Mouse (Mus musculus): ENCODE data around the gene Fpr3. TPM values are rescaled to one million over a fixed set of nuclear protein-coding genes. Genes with fewer than 3 reads are reported as not detected.

The Fpr3 gene
- polyA plus RNA-seq, 1 experiment from 2014 or later, result not detected

DNA sequence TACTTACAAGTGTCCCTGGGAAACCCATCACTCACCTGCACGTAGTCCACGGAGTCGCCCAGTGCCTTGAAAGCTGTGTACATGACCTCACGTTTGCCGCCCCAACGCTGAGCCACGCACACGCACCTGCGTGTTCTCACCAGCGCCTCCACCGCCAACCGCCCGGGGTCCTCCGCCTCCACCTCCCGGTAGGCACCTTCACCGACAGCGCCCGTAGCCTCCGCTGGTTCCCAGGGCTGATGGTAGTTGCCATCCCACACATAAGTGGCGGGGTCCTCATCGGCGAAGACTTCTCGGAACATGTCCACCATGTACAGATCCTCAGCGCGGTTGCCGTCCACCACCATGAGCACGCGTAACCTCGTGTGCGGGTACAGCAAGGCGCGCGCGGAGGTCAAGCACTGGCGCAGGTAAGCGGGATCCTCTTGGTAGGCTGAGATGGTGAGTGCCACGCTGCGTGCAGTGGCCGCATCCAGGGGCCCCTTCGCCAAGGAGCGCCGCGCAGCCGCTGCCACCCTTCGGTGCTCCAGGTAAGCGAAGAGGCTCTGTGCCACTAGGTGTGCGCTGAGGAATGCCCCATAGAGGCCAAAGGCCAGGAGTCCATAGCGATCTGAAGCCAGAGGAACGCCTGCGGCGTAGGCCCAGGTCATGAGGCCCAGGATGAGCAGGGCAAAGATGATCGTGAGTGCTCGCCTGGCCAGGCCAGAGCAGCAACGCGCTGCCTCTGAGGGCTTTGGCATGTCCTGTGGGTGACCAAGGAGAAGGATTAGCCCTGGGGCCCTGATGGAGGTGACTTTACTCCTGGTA is 37.5 kb upstream of the Fpr3 start:
- Histone ChIP-seq H3K9me3 (ENCODE audit: control insufficient read depth, low read length) (no peaks in the 10 kb centered on the region), H3K4me2 (peak overlapping the region; percentile 14; the same call in 1 of the 2 replicates), H3K4me1 (ENCODE audit: control insufficient read depth, insufficient read depth, low read length) (no peaks in the 10 kb centered on the region), H3K27me3 (ENCODE audit: control insufficient read depth, insufficient read depth, low read length) (peaks cover 8% of the 10 kb centered on the region; the same call in 1 of the 2 replicates), H3K9ac (ENCODE audit: low read length) (no peak overlapping the region), H3K27ac (ENCODE audit: low read depth, low read length) (no peak overlapping the region), H3K4me3 (ENCODE audit: low read depth, low read length) (no peak overlapping the region), H3K36me3 (ENCODE audit: control insufficient read depth, insufficient read depth, low read length) (no peaks in the 10 kb centered on the region)
- 17% methylated on average over 55 of the region's 55 CpGs for WGBS
- ATAC-seq (ENCODE audit: low FRiP score), result peak; percentile 46
- no peak for DNase-seq (ENCODE audit: low spot score, missing footprints)

DNA sequence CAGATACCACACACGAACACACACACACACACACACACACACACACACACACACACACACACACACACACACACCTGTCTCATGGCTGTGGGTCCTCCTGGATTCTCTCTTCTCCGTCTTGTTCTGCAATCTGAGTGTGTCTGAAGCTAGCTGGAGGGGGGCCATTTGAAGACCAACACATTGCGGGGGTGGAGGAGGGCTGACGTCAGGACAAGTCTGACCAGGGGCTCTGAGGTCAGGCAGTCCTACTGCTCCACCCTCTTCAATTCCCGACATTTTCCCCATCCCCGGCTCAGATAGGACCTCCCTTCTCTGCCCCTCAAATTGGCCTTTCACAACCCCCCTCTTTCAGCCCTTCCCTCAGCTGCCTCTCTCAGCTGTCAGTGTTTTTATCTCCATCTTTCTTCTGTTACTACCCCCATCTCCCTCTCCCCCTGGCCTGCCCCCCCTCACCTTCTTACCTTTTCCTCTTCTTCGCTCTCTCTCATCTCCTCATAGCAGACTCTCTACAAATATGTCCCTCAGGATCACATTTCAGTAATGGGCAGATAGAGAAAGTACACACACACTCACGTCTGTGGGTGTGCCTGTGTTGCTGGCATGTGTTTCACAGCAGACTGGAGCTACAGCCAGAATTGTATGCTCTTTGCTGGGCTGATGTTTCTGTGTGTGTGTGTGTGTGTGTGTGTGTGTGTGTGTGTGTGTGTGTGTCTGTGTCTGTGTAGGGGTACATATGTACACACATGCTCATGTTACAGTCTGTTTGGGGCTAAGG is 32.4 kb upstream of the Fpr3 start, which contains the start of gene Has1:
TSS of gene Has1 (minus strand) at position 142 of the 775 bp plus-strand sequence.
- no peak within 1 kb of the TSS for H3K4me2 ChIP-seq
- no peak within 1 kb of the TSS for H3K9ac ChIP-seq (ENCODE audit: low read length)
- peak; percentile 49 for ATAC-seq (ENCODE audit: low FRiP score)
- WGBS, result 57% methylated on average over 8 of the region's 8 CpGs
- DNase-seq (ENCODE audit: low spot score, missing footprints), result no peak
- no peak within 1 kb of the TSS for H3K27ac ChIP-seq (ENCODE audit: low read depth, low read length)
- H3K4me1 ChIP-seq (ENCODE audit: control insufficient read depth, insufficient read depth, low read length), result no peaks in the 10 kb centered on the region
- H3K9me3 ChIP-seq (ENCODE audit: control insufficient read depth, low read length), result no peaks in the 10 kb centered on the region
- no peak within 1 kb of the TSS for H3K4me3 ChIP-seq (ENCODE audit: low read depth, low read length)
- H3K36me3 ChIP-seq (ENCODE audit: control insufficient read depth, insufficient read depth, low read length), result no peaks in the 10 kb centered on the region
- H3K27me3 ChIP-seq (ENCODE audit: control insufficient read depth, insufficient read depth, low read length), result peaks cover 1% of the 10 kb centered on the region; the same call in 1 of the 2 replicates

DNA sequence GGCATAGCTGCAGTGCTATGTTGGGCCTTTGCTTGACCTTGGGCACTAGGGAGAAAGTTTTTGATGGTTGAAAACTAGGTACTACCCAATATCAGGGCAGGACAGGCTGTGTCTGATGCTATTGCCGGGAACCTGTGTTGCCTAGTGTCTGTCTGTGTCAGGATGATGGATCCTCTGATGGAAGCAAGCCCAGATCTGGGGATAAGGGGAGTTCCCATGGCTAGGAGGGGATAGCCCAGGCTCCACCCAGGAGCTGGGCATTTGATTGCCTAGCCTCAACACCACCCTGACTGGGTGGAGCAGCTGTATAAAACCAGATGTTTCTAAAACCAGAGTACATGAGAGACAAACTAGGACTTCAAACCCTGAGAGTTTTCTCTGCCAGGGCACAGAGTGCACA is 31.0 kb upstream of the Fpr3 start:
- Histone ChIP-seq H3K36me3 (ENCODE audit: control insufficient read depth, insufficient read depth, low read length) (no peaks in the 10 kb centered on the region), H3K4me2 (no peak overlapping the region), H3K9me3 (ENCODE audit: control insufficient read depth, low read length) (no peaks in the 10 kb centered on the region), H3K27me3 (ENCODE audit: control insufficient read depth, insufficient read depth, low read length) (no peaks in the 10 kb centered on the region), H3K27ac (ENCODE audit: low read depth, low read length) (no peak overlapping the region), H3K4me3 (ENCODE audit: low read depth, low read length) (no peak overlapping the region), H3K9ac (ENCODE audit: low read length) (no peak overlapping the region), H3K4me1 (ENCODE audit: control insufficient read depth, insufficient read depth, low read length) (no peaks in the 10 kb centered on the region)
- WGBS, result 95% methylated on average over 1 of the region's 1 CpGs
- DNase-seq (ENCODE audit: low spot score, missing footprints) (no peak), ATAC-seq (ENCODE audit: low FRiP score) (no peak)

DNA sequence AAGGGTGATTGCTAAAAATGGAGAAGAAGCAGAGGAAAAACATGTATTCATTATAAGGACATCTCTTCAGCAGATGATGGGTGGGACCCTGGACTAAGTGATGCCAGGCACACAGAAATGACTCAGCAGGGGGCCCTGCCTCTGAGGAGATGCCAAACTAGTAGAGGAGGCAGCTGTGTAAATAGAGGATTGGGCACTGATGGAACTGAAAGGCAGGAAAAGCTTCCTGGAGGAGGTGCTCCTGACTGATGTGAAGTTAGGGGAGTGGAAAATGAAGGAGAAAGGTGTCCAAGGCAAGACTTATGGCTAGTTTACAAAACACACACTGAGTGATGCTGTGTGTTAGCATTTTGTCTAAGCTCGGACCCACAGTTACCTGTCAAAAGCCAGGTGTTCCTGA is 30.2 kb upstream of the Fpr3 start:
- Histone ChIP-seq H3K27ac (ENCODE audit: low read depth, low read length) (no peak overlapping the region), H3K9ac (ENCODE audit: low read length) (no peak overlapping the region), H3K4me2 (no peak overlapping the region), H3K4me3 (ENCODE audit: low read depth, low read length) (no peak overlapping the region), H3K9me3 (ENCODE audit: control insufficient read depth, low read length) (no peaks in the 10 kb centered on the region), H3K4me1 (ENCODE audit: control insufficient read depth, insufficient read depth, low read length) (no peaks in the 10 kb centered on the region), H3K27me3 (ENCODE audit: control insufficient read depth, insufficient read depth, low read length) (no peaks in the 10 kb centered on the region), H3K36me3 (ENCODE audit: control insufficient read depth, insufficient read depth, low read length) (no peaks in the 10 kb centered on the region)
- no peak for ATAC-seq (ENCODE audit: low FRiP score)
- DNase-seq (ENCODE audit: low spot score, missing footprints), result no peak
- 100% methylated on average over 1 of the region's 1 CpGs for whole genome bisulfite sequencing

DNA sequence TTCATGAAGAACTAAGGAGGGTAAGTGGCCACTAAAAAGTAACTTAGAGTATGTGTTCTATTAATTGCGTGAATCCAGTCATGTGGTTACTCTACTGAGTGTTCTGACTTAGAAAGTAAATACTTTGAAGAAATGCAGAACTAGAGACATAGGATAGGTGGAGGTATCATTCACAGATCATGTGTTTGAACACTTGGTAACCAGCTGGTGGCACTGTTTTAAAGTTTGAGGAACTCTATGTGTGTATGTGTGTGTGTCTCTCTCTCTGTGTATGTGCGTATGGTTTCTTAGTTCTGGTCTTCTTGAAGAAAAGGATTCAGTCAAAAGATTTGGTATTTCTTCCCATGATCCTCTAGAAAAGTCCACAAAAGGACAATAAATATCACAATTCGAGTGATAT is 27.5 kb upstream of the Fpr3 start:
- WGBS, result 90% methylated on average over 3 of the region's 3 CpGs
- H3K27ac ChIP-seq (ENCODE audit: low read depth, low read length), result no peak overlapping the region
- no peak for ATAC-seq (ENCODE audit: low FRiP score)

DNA sequence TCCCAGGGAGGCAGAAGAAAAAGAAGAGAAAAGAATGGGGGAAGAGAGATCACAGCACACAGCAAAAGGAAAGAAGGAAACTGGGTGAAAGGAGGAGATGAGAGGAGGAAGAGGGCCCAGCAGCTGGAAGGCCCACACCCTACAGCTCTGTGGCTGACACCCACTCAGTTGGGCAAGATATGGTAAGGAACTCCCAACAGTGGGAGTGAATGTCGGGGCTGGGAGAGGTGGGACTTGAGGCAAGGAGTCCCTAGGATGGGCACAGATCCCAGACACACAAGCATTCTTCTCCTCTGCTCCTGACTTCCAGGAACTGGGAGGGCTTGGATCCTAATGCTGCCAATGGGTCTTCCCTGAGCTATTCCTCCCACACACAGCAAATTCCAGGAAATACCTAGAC is 25.3 kb upstream of the Fpr3 start:
- no peak overlapping the region for H3K27ac ChIP-seq (ENCODE audit: low read depth, low read length)
- H3K4me2 ChIP-seq, result no peak overlapping the region
- WGBS, result 78% methylated on average over 1 of the region's 1 CpGs
- H3K4me3 ChIP-seq (ENCODE audit: low read depth, low read length), result no peak overlapping the region
- H3K4me1 ChIP-seq (ENCODE audit: control insufficient read depth, insufficient read depth, low read length), result no peaks in the 10 kb centered on the region
- DNase-seq (ENCODE audit: low spot score, missing footprints) (no peak), ATAC-seq (ENCODE audit: low FRiP score) (no peak)
- no peaks in the 10 kb centered on the region for H3K27me3 ChIP-seq (ENCODE audit: control insufficient read depth, insufficient read depth, low read length)
- no peaks in the 10 kb centered on the region for H3K36me3 ChIP-seq (ENCODE audit: control insufficient read depth, insufficient read depth, low read length)
- H3K9ac ChIP-seq (ENCODE audit: low read length), result no peak overlapping the region
- no peaks in the 10 kb centered on the region for H3K9me3 ChIP-seq (ENCODE audit: control insufficient read depth, low read length)

More for the DNA sequence above, 27.5 kb upstream of the Fpr3 start:
- H3K9ac ChIP-seq (ENCODE audit: low read length), result no peak overlapping the region
- no peak overlapping the region for H3K4me3 ChIP-seq (ENCODE audit: low read depth, low read length)
- H3K36me3 ChIP-seq (ENCODE audit: control insufficient read depth, insufficient read depth, low read length), result no peaks in the 10 kb centered on the region
- no peak for DNase-seq (ENCODE audit: low spot score, missing footprints)
- no peaks in the 10 kb centered on the region for H3K9me3 ChIP-seq (ENCODE audit: control insufficient read depth, low read length)
- no peaks in the 10 kb centered on the region for H3K4me1 ChIP-seq (ENCODE audit: control insufficient read depth, insufficient read depth, low read length)
- no peaks in the 10 kb centered on the region for H3K27me3 ChIP-seq (ENCODE audit: control insufficient read depth, insufficient read depth, low read length)
- H3K4me2 ChIP-seq, result no peak overlapping the region

DNA sequence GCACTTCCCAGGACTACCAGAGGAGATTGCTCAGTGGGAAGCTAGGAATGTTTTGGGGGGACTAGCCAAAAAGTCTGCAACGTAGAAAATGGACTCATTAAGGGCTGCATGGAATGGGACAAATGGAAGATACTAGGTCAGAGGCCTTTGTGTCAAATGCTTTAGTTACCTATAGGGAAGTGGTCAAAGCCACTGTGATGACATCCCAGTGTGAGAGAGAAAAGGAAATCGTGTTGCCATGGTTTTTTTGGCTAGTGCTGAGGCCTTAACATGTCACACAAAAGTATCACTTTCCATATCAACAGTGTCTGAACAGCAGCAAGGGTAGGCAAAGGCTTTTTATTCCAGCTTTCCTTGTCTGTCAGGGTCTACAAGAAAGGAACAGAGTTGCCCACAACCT is 22.5 kb upstream of the Fpr3 start:
- Histone ChIP-seq H3K36me3 (ENCODE audit: control insufficient read depth, insufficient read depth, low read length) (no peaks in the 10 kb centered on the region), H3K4me1 (ENCODE audit: control insufficient read depth, insufficient read depth, low read length) (no peaks in the 10 kb centered on the region), H3K9me3 (ENCODE audit: control insufficient read depth, low read length) (no peaks in the 10 kb centered on the region), H3K27me3 (ENCODE audit: control insufficient read depth, insufficient read depth, low read length) (no peaks in the 10 kb centered on the region), H3K27ac (ENCODE audit: low read depth, low read length) (no peak overlapping the region), H3K4me2 (no peak overlapping the region), H3K4me3 (ENCODE audit: low read depth, low read length) (no peak overlapping the region), H3K9ac (ENCODE audit: low read length) (no peak overlapping the region)
- ATAC-seq (ENCODE audit: low FRiP score), result no peak
- 68% methylated on average over 2 of the region's 2 CpGs for WGBS
- no peak for DNase-seq (ENCODE audit: low spot score, missing footprints)

DNA sequence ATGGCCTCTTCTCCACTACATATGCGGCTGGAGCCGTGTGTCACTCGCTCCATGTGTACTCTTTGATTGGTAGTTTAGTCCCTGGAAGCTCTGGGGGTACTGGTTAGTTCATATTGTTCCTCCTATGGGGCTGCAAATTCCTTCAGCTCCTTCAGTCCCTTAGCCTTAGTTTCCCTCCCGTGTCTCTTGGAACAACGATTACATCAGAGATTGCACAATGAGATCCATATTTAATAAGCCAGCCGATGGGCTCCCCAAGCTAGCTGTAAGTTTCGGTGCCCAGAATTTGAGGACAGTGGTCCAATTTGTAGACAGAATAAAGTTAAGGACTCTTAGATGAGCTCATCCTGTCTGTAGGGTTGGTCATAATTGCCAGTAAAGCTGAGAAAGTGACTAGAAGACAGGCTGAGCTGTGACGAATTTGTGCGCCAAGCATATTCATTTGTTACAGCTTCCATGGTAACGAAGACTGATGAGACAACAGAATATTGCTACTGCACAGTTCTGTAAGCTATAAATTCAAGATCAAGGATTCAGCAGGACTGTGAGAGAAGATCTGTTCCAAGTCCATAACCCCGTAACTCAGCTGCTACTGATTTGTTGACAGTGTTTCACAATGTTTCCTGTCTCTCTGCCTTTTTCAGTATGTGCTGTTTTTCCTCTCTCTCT is 20.7 kb upstream of the Fpr3 start:
- ATAC-seq (ENCODE audit: low FRiP score), result no peak

More for the DNA sequence above, 20.7 kb upstream of the Fpr3 start:
- Histone ChIP-seq H3K4me3 (ENCODE audit: low read depth, low read length) (no peak overlapping the region), H3K9ac (ENCODE audit: low read length) (no peak overlapping the region), H3K4me2 (no peak overlapping the region), H3K27me3 (ENCODE audit: control insufficient read depth, insufficient read depth, low read length) (no peaks in the 10 kb centered on the region), H3K27ac (ENCODE audit: low read depth, low read length) (no peak overlapping the region), H3K9me3 (ENCODE audit: control insufficient read depth, low read length) (no peaks in the 10 kb centered on the region), H3K36me3 (ENCODE audit: control insufficient read depth, insufficient read depth, low read length) (no peaks in the 10 kb centered on the region), H3K4me1 (ENCODE audit: control insufficient read depth, insufficient read depth, low read length) (no peaks in the 10 kb centered on the region)
- no peak for DNase-seq (ENCODE audit: low spot score, missing footprints)
- 90% methylated on average over 11 of the region's 11 CpGs for whole genome bisulfite sequencing
